Mouse (Mus musculus) heart, adult 2 months (tissue): ENCODE data around the gene Edn3.

Experiments
- CTCF ChIP-seq: fragments of 200-600 bp; IDR thresholded peaks from 2 replicates; pipeline ENCODE4 v1.8.1; 2022; ENCODE audit warnings: antibody characterized with exemption, mild to moderate bottlenecking, moderate library complexity
- EP300 ChIP-seq: fragments of 200-500 bp; IDR thresholded peaks from 2 replicates; pipeline ENCODE4 v1.6.1; 2011; ENCODE audit warnings: low read depth, low read length, control low read depth; ENCODE audit not compliant: insufficient read depth
- POLR2A ChIP-seq: fragments of 200-500 bp; IDR thresholded peaks from 2 replicates; pipeline ENCODE4 v1.6.1; 2011; ENCODE audit warnings: mild to moderate bottlenecking, low read depth, low read length, control low read depth; ENCODE audit not compliant: insufficient read depth

DNA sequence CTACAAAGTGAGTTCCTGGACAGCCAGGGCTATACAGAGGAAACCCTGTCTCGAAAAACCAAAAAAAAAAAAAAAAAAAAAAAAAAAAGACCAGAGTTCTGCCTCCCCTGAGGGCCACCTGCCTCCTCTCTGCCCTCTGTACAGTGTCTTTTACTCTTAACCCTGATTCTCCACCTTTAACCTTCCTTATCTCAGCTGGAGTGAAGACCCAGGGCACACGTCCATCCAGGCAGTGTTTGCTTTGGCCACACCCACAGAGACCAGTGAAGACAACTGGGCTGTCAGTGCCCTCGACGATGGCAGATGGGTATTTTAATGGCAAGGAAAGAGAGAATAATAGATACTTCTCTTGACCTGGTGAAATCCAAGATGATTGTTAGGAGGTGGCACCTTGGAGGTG is 1.2 kb upstream of the Edn3 start:
- no peak for TF ChIP-seq CTCF
- TF ChIP-seq POLR2A, result no peak
- TF ChIP-seq EP300, result no peak
